Mouse (Mus musculus) kidney, adult 11 months (tissue): Measurements from ENCODE around the gene Ubr1.
"Not testable (repeated sequence)": the region's sequence is repeated elsewhere in the genome, so short reads cannot be mapped to it uniquely, and the experiment has no call there.

Experiments used
- DNase-seq: peaks from one replicate; pipeline ENCODE4 v3.0.0; 2022

The Ubr1 gene

GRCm38 (mm10) chr2:120972964-120973363, 2.4 kb upstream of the Ubr1 start:
- DNase-seq, result no peak

GRCm38 (mm10) chr2:120972257-120972656, 1.7 kb upstream of the Ubr1 start:
- not testable (repeated sequence) for DNase-seq

- no peak for DNase-seq
These were observed 1.3 kb upstream of the Ubr1 start for GRCm38 (mm10) chr2:120971766-120972165.

GRCm38 (mm10) chr2:120970045-120970539, 423 bp downstream of the Ubr1 start:
- no peak for DNase-seq

- no peak for DNase-seq
These were observed 5.0 kb downstream of the Ubr1 start for GRCm38 (mm10) chr2:120965486-120965885.

GRCm38 (mm10) chr2:120963110-120963509, 7.4 kb downstream of the Ubr1 start:
- DNase-seq, result no peak

GRCm38 (mm10) chr2:120960261-120960660, 10.3 kb downstream of the Ubr1 start:
- no peak for DNase-seq

- DNase-seq, result no peak
These were observed 10.7 kb downstream of the Ubr1 start for GRCm38 (mm10) chr2:120959827-120960226.

- no peak for DNase-seq
These were observed 11.2 kb downstream of the Ubr1 start for GRCm38 (mm10) chr2:120959363-120959762.

- no peak for DNase-seq
These were observed 18.2 kb downstream of the Ubr1 start for GRCm38 (mm10) chr2:120952176-120952938.

GRCm38 (mm10) chr2:120951208-120951607, 19.3 kb downstream of the Ubr1 start:
- DNase-seq, result peak; percentile 32

GRCm38 (mm10) chr2:120933038-120933437, 37.5 kb downstream of the Ubr1 start:
- no peak for DNase-seq

GRCm38 (mm10) chr2:120909556-120909955, 61.0 kb downstream of the Ubr1 start:
- DNase-seq, result no peak

GRCm38 (mm10) chr2:120896361-120896760, 74.2 kb downstream of the Ubr1 start:
- DNase-seq, result no peak

- DNase-seq, result no peak
These were observed 82.9 kb downstream of the Ubr1 start for GRCm38 (mm10) chr2:120887601-120888000.

GRCm38 (mm10) chr2:120873192-120873591, 97.3 kb downstream of the Ubr1 start:
- no peak for DNase-seq

- no peak for DNase-seq
These were observed 98.8 kb downstream of the Ubr1 start for GRCm38 (mm10) chr2:120871447-120872336.

GRCm38 (mm10) chr2:120867336-120867735, 103.2 kb downstream of the Ubr1 start:
- no peak for DNase-seq

- no peak for DNase-seq
These were observed 104.0 kb downstream of the Ubr1 start for GRCm38 (mm10) chr2:120866561-120866960.

- DNase-seq, result no peak
These were observed 107.1 kb downstream of the Ubr1 start for GRCm38 (mm10) chr2:120863389-120863788.

- DNase-seq, result no peak
These were observed 109.8 kb downstream of the Ubr1 start for GRCm38 (mm10) chr2:120860699-120861098.

- peak; percentile 36 for DNase-seq
These were observed 112.4 kb downstream of the Ubr1 start for GRCm38 (mm10) chr2:120858131-120858530.

- no peak for DNase-seq
These were observed 117.4 kb downstream of the Ubr1 start for GRCm38 (mm10) chr2:120853151-120853550.

- DNase-seq, result no peak
These were observed 117.9 kb downstream of the Ubr1 start for GRCm38 (mm10) chr2:120852626-120853025.
